Mouse (Mus musculus) kidney, embryonic 16.5 days (tissue): ENCODE measurements at regions not wholly inside any gene's neighbourhood (a gene's known extent, or its start where the extent isn't known, plus 50 kb on each side); places are given as distances from the start of the nearest gene placed in this dataset.

Source experiments
- ATAC-seq: fragments of 200-750 bp; cut with Nextera tagmentation; 2 replicates; pipeline ENCODE4 v1.8.0; 2017; ENCODE audit warnings: moderate TSS enrichment; ENCODE audit not compliant: low FRiP score, low TSS enrichment
- H3K27ac ChIP-seq: fragments of 300-500 bp; sonication (generic); 2 replicates; pipeline ENCODE4 v1.5.1; 2014; ENCODE audit warnings: low read length
- H3K27me3 ChIP-seq: fragments of 300-500 bp; sonication (generic); 2 replicates; pipeline ENCODE4 v1.6.1; 2014; ENCODE audit warnings: low read length, control low read depth, mixed read lengths; ENCODE audit not compliant: insufficient read depth
- H3K36me3 ChIP-seq: fragments of 300-500 bp; sonication (generic); 2 replicates; pipeline ENCODE4 v1.6.1; 2014; ENCODE audit warnings: low read length, control low read depth, mixed read lengths; ENCODE audit not compliant: insufficient read depth
- H3K4me1 ChIP-seq: fragments of 300-500 bp; sonication (generic); 2 replicates; pipeline ENCODE4 v1.6.1; 2014; ENCODE audit warnings: low read length, control low read depth, mixed read lengths; ENCODE audit not compliant: insufficient read depth
- H3K4me2 ChIP-seq: fragments of 300-500 bp; sonication (generic); replicated peaks from 2 replicates; pipeline ENCODE4 v1.6.1; 2014; ENCODE audit warnings: low read depth, low read length
- H3K4me3 ChIP-seq: fragments of 300-500 bp; sonication (generic); 2 replicates; pipeline ENCODE4 v1.5.1; 2014; ENCODE audit warnings: mild to moderate bottlenecking, low read length
- H3K9ac ChIP-seq: fragments of 300-500 bp; sonication (generic); replicated peaks from 2 replicates; pipeline ENCODE4 v1.6.1; 2014; ENCODE audit warnings: low read length
- H3K9me3 ChIP-seq: fragments of 300-500 bp; sonication (generic); 2 replicates; pipeline ENCODE4 v1.6.1; 2016; ENCODE audit warnings: low read length, control low read depth
- WGBS: fragments of 180-500 bp; shearing (Covaris S2); extraction: QIAGEN DNeasy Blood & Tissue Kit; methylation state at CpG from one replicate; pipeline ENCODE4 v1.1.7; 2014; 5-methylcytosine and 5-hydroxymethylcytosine counted together

DNA sequence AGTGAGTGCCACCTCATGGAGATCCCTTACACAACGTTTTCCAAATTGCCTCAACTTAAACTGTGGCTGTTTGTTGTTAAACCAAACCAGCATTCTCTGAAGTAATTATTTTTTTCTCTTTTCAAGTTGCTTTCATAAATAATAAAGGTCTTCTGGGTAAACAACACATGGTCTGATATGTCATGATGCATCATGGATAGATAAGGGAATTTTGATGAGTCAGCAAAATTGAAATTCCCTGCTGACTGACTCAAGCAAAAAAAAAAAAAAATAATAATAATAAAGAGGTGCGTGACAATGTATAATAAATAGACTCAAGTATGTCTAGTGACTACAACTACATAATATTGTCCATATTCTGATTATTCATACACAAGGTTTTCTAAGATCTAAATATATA lies 201.8 kb downstream of the Adgb start:
- Histone ChIP-seq H3K4me2 (no peak overlapping the region), H3K36me3 (no peaks in the 10 kb centered on the region), H3K9me3 (no peaks in the 10 kb centered on the region), H3K9ac (no peak overlapping the region), H3K4me1 (no peaks in the 10 kb centered on the region), H3K27me3 (no peaks in the 10 kb centered on the region), H3K27ac (no peak overlapping the region), H3K4me3 (no peak overlapping the region)
- WGBS, result 88% methylated on average over 2 of the region's 2 CpGs
- ATAC-seq, result no peak

DNA sequence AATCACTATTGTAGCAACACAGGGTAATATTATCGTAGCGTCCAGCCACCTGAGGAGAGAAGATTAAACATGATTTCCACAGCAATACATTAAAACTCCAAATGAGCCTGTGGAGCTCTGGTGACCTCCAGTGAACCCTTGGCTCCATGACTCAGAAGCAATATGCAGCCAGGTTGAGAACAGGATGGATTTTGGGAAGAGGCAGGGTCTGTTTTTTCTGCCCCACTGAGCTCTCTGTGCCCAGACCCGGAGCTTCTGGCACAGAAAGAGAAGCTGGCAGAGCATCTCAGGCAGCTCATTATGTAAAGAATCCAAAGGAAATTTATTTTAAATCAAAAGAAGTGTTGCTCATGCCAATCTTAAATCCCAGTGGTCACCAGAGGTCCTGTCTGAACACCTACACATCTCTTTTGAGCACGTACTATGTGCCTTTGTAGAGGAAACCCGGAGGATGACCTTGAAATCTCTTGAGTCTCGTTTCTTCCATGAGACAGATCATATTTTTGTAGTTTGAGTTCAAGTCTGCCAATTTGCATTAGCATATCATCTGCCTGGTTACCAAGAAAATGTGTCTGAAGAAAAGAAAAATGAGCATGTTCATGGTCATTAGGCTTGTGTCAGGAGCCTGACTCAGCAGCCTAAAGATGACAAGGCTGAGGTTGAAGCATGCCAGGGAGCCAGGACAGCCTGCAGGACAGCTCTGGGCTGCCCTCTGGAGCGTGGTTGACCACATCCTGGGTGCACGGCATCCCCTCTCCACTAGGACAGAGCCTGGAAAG lies 219.4 kb downstream of the Adgb start:
- Histone ChIP-seq H3K4me3 (no peak overlapping the region), H3K4me2 (no peak overlapping the region), H3K9me3 (no peaks in the 10 kb centered on the region), H3K9ac (no peak overlapping the region), H3K27ac (no peak overlapping the region), H3K36me3 (no peaks in the 10 kb centered on the region), H3K4me1 (no peaks in the 10 kb centered on the region), H3K27me3 (no peaks in the 10 kb centered on the region)
- ATAC-seq, result no peak
- 78% methylated on average over 8 of the region's 8 CpGs for WGBS

DNA sequence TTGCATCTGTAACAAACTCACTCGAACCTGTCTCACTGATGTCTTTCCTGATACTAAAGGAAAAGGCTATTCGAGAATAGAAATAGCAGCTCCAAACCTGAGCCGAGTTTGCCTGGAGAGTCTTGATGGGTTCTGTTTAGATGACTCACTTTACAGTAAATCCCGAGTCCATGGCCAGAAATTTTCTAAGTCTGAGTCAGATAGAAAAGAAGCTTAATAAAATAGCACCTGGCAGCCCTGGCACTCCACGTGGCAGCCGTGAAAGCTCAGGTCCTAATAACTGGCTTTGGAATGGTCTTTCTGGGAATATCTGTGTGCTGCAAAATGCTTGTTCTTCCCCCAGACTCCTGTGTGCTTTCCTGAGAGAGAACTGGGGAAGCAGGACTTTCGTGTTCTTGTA lies 220.0 kb downstream of the Adgb start:
- Histone ChIP-seq H3K9ac (no peak overlapping the region), H3K27me3 (no peaks in the 10 kb centered on the region), H3K4me2 (no peak overlapping the region), H3K4me3 (no peak overlapping the region), H3K27ac (no peak overlapping the region), H3K36me3 (no peaks in the 10 kb centered on the region), H3K9me3 (no peaks in the 10 kb centered on the region), H3K4me1 (no peaks in the 10 kb centered on the region)
- no peak for ATAC-seq
- whole genome bisulfite sequencing, result 84% methylated on average over 7 of the region's 7 CpGs

DNA sequence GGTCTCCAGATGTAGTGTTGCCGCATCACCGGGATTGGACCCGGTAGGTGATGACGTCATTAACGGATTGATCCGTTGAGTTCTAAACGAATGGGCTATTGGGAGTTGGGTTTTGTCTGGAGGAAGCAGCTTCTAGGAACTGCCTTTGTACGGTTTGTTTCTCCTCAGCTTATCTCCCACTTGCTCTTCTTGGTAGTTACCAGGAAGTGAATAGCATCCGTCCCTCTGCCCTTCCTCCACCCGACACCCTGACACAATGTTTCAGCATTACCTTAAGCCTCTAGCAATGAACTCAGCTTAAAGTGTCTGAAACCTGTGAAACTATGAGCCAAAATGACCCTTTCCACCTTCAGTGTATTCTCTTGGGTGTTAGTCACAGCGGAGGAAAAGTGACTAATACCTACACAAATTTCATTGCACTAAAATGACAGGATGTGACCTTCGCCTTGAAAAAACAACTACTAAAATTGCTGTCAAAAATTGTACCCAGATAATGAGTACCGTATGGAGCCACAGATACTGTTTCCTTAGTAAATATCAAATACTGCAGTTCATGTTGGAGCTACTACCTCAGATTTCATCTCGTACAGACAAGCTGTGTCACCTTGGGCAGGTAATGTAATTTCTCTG lies 237.1 kb downstream of the Adgb start:
- WGBS, result 87% methylated on average over 14 of the region's 14 CpGs
- Histone ChIP-seq H3K27ac (no peak overlapping the region), H3K9ac (no peak overlapping the region), H3K36me3 (no peaks in the 10 kb centered on the region), H3K27me3 (no peaks in the 10 kb centered on the region), H3K4me1 (no peaks in the 10 kb centered on the region), H3K4me3 (no peak overlapping the region), H3K4me2 (no peak overlapping the region), H3K9me3 (no peaks in the 10 kb centered on the region)
- no peak for ATAC-seq

DNA sequence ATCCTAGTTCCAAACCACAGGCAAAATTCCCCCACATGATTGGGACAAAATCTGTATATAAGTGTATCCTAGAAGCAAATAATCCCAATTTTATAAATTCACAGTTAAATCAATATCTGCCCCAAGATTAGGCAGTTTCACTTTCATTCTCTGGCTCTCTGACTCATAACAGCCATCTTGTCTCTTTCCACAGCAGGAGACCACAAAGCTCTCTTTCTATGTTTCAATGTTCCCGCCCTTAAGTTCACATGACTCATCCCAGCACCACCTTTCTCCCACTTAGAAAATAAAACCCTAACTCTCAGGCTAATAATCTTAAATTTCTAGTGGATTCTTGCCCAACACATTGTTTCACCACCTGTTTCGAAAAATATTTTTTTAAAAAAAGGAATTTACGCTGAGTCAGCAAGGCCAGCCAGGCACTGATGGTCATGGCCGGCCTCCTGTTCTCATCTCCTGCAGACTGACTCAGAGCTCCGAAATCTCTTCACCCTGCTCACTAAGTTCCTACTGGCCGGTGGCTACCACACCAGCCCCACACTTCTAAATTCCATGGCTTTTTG lies 247.5 kb downstream of the Adgb start:
- Histone ChIP-seq H3K4me2 (no peak overlapping the region), H3K9ac (no peak overlapping the region), H3K27ac (no peak overlapping the region), H3K27me3 (no peaks in the 10 kb centered on the region), H3K9me3 (no peaks in the 10 kb centered on the region), H3K4me3 (no peak overlapping the region), H3K36me3 (no peaks in the 10 kb centered on the region), H3K4me1 (no peaks in the 10 kb centered on the region)
- WGBS, result 92% methylated on average over 6 of the region's 6 CpGs
- no peak for ATAC-seq

DNA sequence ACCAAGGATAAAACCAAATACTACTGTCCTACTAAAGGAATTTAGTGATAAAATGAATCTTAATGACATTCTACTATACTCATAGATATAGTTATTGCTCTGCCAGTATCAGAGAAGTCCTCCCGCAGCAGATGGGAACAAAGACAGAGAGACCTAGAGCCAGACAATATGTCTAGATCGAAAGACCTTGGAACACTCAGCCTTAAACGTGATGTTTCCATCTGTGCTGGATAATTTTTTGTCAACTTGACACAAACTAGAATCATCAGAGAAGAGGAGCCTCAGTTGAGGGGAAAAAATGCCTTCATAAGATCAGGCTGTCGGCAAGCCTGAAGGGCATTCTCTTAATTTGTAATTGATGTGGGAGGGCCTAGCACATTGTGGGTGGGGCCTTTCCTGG lies 252.4 kb downstream of the Adgb start:
- Histone ChIP-seq H3K9me3 (no peaks in the 10 kb centered on the region), H3K4me2 (no peak overlapping the region), H3K27ac (no peak overlapping the region), H3K27me3 (no peaks in the 10 kb centered on the region), H3K36me3 (no peaks in the 10 kb centered on the region), H3K4me3 (no peak overlapping the region), H3K9ac (no peak overlapping the region), H3K4me1 (no peaks in the 10 kb centered on the region)
- WGBS, result 92% methylated on average over 4 of the region's 4 CpGs
- ATAC-seq, result no peak

DNA sequence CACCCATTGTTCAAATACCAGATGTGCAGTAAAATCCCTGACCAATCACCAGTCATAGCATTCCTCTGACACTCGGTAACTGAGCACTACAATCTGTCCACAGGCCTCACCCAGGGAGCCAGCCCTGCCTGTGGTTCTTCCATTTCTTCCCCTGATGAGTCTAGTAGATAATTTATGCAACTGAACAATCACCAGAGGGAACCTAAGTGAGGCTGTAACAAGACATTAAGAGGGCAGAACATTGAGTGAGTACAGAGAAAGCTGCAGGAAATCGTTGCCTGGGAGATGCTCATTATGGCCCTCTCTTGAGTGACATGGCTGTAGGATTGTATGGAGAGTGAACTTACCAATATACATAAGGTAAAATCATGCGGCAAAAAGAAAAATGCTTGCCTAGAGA lies 255.2 kb downstream of the Adgb start:
- Histone ChIP-seq H3K4me1 (no peaks in the 10 kb centered on the region), H3K9me3 (no peaks in the 10 kb centered on the region), H3K4me2 (no peak overlapping the region), H3K27me3 (no peaks in the 10 kb centered on the region), H3K27ac (no peak overlapping the region), H3K4me3 (no peak overlapping the region), H3K36me3 (no peaks in the 10 kb centered on the region), H3K9ac (no peak overlapping the region)
- ATAC-seq, result no peak
- 84% methylated on average over 3 of the region's 3 CpGs for WGBS

DNA sequence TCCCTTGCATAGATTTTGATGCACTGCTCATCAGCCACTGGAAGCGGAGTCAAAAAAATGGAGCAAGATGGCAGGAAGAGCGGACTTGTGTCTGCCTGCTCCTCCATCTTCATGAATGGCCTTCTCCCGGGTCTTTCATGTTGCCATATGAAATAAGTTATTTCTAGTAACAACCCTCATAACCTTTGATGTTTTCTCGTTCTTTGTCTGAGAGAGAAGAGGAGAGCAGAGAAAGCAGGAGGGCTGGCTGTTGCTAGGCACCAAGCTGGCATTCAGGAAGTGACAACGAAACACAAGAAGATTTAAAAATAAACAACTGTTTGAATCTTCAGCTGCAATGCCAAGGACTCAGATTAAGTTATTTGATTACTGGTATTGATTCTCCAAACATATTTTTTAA lies 256.8 kb downstream of the Adgb start:
- WGBS, result 64% methylated on average over 5 of the region's 5 CpGs
- Histone ChIP-seq H3K36me3 (no peaks in the 10 kb centered on the region), H3K9me3 (no peaks in the 10 kb centered on the region), H3K4me1 (no peaks in the 10 kb centered on the region), H3K4me3 (no peak overlapping the region), H3K4me2 (no peak overlapping the region), H3K27me3 (no peaks in the 10 kb centered on the region), H3K9ac (no peak overlapping the region), H3K27ac (no peak overlapping the region)
- no peak for ATAC-seq

DNA sequence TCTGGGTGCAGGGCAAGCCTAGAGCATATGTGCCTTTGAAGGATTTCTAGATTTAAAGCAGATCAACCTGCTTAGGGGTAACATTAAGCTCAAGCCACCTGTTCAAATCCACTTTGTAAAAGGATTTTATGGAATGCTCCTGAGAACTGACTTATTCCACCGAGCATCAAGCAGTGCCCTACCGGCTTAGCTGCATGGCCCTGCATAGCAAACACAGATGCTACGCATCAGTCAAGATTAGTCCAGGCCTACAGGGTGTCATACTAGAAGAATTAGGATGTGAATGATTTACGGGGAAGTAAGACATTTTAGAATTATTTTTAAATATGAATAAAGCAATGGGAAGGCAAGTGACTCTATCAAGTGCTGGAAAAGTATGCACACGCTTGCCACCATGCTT lies 263.8 kb downstream of the Adgb start:
- ATAC-seq, result no peak
- WGBS, result 88% methylated on average over 5 of the region's 5 CpGs
- Histone ChIP-seq H3K4me1 (no peaks in the 10 kb centered on the region), H3K27ac (no peak overlapping the region), H3K9ac (no peak overlapping the region), H3K27me3 (no peaks in the 10 kb centered on the region), H3K36me3 (no peaks in the 10 kb centered on the region), H3K4me2 (no peak overlapping the region), H3K9me3 (no peaks in the 10 kb centered on the region), H3K4me3 (no peak overlapping the region)

DNA sequence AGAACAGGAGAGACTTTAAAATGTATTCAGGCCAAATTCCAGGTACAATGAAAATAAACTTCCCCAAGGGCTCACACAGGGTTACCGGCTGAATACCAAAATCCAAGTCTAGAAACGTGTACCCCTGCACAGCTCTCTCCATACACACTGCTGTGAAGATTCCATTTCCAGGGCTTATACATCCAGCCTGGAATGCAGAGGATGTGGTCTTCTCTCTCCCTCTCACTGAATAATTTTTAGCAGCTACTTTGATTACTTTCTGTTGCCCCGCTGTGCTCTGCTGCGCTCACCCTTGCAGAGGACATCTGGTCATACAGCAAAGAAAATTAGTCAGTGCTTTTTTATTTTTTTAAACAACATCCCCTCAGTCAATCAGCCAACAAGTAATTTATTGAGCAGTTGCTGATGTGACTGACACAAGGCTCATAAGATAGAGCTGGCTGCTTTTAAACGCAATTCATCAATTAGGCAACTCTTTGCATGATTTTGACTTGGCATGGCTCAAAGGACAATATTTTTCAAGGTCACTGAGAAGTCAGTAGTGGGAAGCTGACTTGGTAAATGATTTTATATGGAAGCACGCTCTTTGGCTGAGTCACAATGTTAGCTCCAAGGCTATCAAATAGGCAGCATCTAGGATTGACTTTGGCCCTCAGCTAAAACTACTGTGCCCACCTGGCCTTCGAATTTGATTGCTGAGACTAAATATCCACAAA lies 266.2 kb downstream of the Adgb start:
- 73% methylated on average over 7 of the region's 7 CpGs for WGBS

More for the DNA sequence above, 266.2 kb downstream of the Adgb start:
- H3K36me3 ChIP-seq, result no peaks in the 10 kb centered on the region
- H3K4me3 ChIP-seq, result no peak overlapping the region
- no peak overlapping the region for H3K9ac ChIP-seq
- H3K27ac ChIP-seq, result no peak overlapping the region
- no peaks in the 10 kb centered on the region for H3K9me3 ChIP-seq
- H3K4me2 ChIP-seq, result no peak overlapping the region
- H3K4me1 ChIP-seq, result no peaks in the 10 kb centered on the region
- H3K27me3 ChIP-seq, result no peaks in the 10 kb centered on the region
- ATAC-seq, result no peak
